Mouse (Mus musculus): ENCODE measurements around the gene Gm4707. TPM values are rescaled to one million over a fixed set of nuclear protein-coding genes. Genes with fewer than 3 reads are reported as not detected.

The Gm4707 gene
- polyA plus RNA-seq (2016; fragmentation: Nextera tagmentation; extraction: Ambion mirVana), result 5.3 and 6.3 TPM in 2 replicates

DNA sequence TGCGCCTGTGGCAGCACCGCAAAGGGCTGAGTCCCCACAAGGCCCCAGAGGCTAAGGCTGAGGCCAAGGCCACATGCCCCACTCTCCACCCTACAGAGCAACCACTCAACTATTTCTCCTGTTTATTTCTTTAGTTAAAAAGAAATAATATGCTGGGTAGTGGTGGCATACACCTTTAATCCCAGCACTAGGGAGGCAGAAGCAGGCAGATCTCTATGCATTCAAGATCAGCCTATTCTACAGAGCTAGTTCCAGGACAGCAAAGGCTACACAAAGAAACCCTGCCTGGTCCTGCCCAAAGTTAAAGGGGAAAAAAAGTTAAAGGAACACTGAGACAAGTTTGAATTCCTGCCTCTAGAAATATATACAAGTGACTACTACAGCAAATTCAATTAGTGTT lies at the start of gene Gm4707:
TSS of gene Gm4707 (minus strand) at position 101 of the 400 bp plus-strand sequence.
- H3K4me3 ChIP-seq (replicated peaks), result no peak within 1 kb of the TSS
- 97% methylated on average over 2 of the region's 2 CpGs for WGBS
- no peak within 1 kb of the TSS for H3K9ac ChIP-seq
- H3K9me3 ChIP-seq, result no peaks in the 10 kb centered on the region
- ATAC-seq (ENCODE audit: low FRiP score), result no peak
- H3K36me3 ChIP-seq (replicated peaks), result peaks cover 57% of the 10 kb centered on the region
- no peaks in the 10 kb centered on the region for H3K4me1 ChIP-seq
- no peaks in the 10 kb centered on the region for H3K27me3 ChIP-seq
- no peak within 1 kb of the TSS for H3K4me2 ChIP-seq
- no peak within 1 kb of the TSS for H3K27ac ChIP-seq

DNA sequence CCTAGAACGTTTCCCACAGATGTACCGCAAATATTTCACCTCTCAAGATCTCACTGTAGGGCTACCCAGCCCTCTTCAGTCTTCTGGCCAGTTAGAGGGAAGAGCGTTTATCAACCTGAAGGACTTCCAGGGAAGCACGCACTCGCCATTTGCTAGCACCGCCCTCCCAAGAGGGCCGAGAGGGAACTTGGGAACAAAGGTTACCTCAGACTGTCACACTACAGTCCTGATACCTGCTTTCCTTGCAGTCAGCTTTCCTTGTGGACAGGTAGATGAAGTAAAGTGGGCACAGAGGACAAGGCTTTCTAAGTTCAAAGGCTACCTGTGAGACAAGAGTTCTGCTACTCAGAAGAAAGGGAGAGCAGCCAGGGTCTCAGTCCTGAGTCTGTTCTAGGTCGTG lies 47.1 kb upstream of the Gm4707 start:
- H3K9me3 ChIP-seq, result no peaks in the 10 kb centered on the region
- H3K36me3 ChIP-seq (replicated peaks), result peaks cover 85% of the 10 kb centered on the region
- H3K4me3 ChIP-seq (replicated peaks), result no peak overlapping the region
- H3K4me2 ChIP-seq, result no peak overlapping the region
- no peak for ATAC-seq (ENCODE audit: low FRiP score)
- H3K9ac ChIP-seq, result no peak overlapping the region
- 93% methylated on average over 8 of the region's 8 CpGs for WGBS
- no peaks in the 10 kb centered on the region for H3K27me3 ChIP-seq
- no peak overlapping the region for H3K27ac ChIP-seq
- no peaks in the 10 kb centered on the region for H3K4me1 ChIP-seq

DNA sequence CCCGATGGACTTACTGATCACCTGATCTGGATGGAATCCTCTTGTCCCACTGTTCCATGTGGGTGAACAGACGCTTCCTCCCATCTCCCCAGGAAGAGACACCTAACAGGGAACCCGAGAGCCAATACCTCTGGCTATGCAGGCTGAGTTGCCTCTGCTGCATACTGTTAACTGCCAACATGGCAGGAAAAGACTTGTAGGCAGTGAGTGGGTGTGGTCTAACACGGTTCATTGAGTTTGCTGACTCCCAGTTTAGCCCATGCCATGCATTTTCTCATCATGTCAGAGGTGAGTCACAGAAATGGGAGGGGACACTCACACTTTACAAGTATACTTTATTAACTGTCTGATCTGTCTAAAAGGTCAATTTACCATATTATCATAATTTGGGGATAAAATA lies 36.1 kb upstream of the Gm4707 start:
- 92% methylated on average over 4 of the region's 4 CpGs for WGBS
- peaks cover 64% of the 10 kb centered on the region for H3K36me3 ChIP-seq (replicated peaks)

DNA sequence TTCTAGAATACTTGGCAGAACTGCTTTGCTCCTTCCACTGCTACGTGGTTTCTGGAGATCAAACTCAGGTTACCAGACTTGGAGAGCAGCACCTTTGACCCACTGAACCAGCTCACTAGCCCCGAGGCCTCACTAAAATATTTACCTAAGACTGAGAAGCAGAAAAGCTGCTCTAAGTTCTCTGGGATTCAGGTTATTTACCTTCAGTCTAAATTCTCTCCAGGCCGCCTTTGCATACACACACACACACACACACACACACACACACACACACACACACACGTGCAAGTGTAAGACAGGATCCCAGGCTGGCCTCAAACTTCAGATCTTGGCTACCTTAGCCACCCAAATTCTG lies 31.6 kb upstream of the Gm4707 start:
- Histone ChIP-seq H3K36me3 (replicated peaks) (peaks cover 21% of the 10 kb centered on the region), H3K4me1 (no peaks in the 10 kb centered on the region), H3K9ac (no peak overlapping the region), H3K9me3 (no peaks in the 10 kb centered on the region), H3K4me3 (replicated peaks) (no peak overlapping the region), H3K4me2 (no peak overlapping the region), H3K27me3 (no peaks in the 10 kb centered on the region), H3K27ac (no peak overlapping the region)
- ATAC-seq (ENCODE audit: low FRiP score), result no peak
- whole genome bisulfite sequencing, result 83% methylated on average over 4 of the region's 4 CpGs

More for the DNA sequence above, 36.1 kb upstream of the Gm4707 start:
- no peak overlapping the region for H3K27ac ChIP-seq
- no peak for ATAC-seq (ENCODE audit: low FRiP score)
- no peaks in the 10 kb centered on the region for H3K9me3 ChIP-seq
- H3K4me1 ChIP-seq, result no peaks in the 10 kb centered on the region
- H3K9ac ChIP-seq, result no peak overlapping the region
- H3K4me3 ChIP-seq (replicated peaks), result no peak overlapping the region
- no peaks in the 10 kb centered on the region for H3K27me3 ChIP-seq
- no peak overlapping the region for H3K4me2 ChIP-seq

- H3K4me3 ChIP-seq (replicated peaks), result no peak overlapping the region
- no peak overlapping the region for H3K4me2 ChIP-seq
- ATAC-seq (ENCODE audit: low FRiP score), result no peak
- no peaks in the 10 kb centered on the region for H3K9me3 ChIP-seq
- peaks cover 16% of the 10 kb centered on the region for H3K36me3 ChIP-seq (replicated peaks)
- WGBS, result 88% methylated on average over 9 of the region's 9 CpGs
- H3K27ac ChIP-seq, result no peak overlapping the region
- no peaks in the 10 kb centered on the region for H3K27me3 ChIP-seq
- no peaks in the 10 kb centered on the region for H3K4me1 ChIP-seq
- no peak overlapping the region for H3K9ac ChIP-seq
Measured at GRCm38 (mm10) chr17:71490666-71491331, 31.1 kb upstream of the Gm4707 start.

DNA sequence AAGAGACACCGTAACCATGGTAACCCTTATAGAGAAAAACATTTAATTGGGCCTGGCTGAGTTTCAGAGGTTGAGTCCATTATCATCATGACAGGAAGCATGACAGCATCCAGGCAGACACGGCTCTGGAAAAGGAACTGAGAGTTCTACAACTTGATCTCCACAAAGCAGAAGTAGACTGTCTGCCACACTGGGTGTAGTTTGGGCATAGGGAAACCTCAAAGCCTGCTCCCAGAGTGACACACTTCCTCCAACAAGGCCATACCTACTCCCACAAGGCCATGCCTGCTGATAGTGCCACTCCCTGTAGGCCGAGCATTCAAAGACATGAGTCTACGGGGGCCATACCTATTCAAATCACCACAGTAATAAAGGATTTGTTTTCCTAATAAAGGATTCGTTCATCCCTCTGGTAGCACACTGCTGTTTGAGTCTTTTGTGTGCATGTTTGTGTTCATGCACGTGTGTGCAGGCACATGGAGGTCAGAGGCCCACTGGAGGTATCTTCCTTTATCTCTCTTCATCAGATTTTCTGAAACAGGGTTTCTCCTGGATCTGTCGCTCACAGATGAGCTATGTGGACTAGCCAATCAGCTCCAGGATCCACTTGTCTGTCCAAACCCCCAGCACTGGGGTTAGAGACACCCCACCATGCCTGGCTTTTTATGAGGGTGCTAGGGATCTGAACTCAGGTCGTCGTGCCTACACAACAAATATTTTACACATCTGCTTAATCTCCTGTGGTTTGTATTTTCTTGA lies 30.2 kb upstream of the Gm4707 start:
- Histone ChIP-seq H3K27ac (no peak overlapping the region), H3K9me3 (no peaks in the 10 kb centered on the region), H3K27me3 (no peaks in the 10 kb centered on the region), H3K4me2 (no peak overlapping the region), H3K9ac (no peak overlapping the region), H3K4me1 (no peaks in the 10 kb centered on the region), H3K36me3 (replicated peaks) (peaks cover 6% of the 10 kb centered on the region), H3K4me3 (replicated peaks) (no peak overlapping the region)
- no peak for ATAC-seq (ENCODE audit: low FRiP score)
- WGBS, result 78% methylated on average over 9 of the region's 9 CpGs

- H3K4me2 ChIP-seq, result no peak overlapping the region
- 56% methylated on average over 8 of the region's 8 CpGs for WGBS
- no peak for ATAC-seq (ENCODE audit: low FRiP score)
Measured at GRCm38 (mm10) chr17:71486231-71486851, 26.6 kb upstream of the Gm4707 start.

DNA sequence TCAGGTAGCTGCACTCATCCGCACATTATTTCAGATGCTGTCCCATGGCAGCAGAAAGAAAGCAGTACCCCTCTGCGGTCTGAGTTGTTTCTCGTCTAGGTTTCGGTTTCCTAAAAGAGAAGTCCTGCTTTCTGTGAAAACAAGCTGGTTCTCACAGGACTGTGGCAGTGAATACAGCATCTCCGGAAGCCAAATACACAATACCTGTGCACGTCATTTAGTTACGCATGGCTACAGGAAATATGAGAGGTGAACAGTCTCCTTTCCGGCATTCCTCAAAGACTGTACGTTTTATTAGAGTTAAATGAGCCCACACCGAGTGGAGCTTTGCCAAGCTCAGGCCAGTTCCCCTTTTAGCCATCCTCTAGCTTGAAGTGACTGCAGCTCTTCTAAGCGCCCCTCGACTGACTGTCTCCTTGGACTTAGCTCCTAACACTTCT lies 26.1 kb upstream of the Gm4707 start:
- peak overlapping the region; percentile 21; the same call in 1 of the 2 replicates for H3K9ac ChIP-seq
- H3K4me2 ChIP-seq, result no peak overlapping the region
- ATAC-seq (ENCODE audit: low FRiP score), result no peak
- peak overlapping the region; percentile 50; the same call in 1 of the 2 replicates for H3K27ac ChIP-seq
- H3K4me3 ChIP-seq (replicated peaks), result no peak overlapping the region
- 69% methylated on average over 12 of the region's 12 CpGs for WGBS
- no peaks in the 10 kb centered on the region for H3K36me3 ChIP-seq (replicated peaks)
- H3K27me3 ChIP-seq, result no peaks in the 10 kb centered on the region; the same call in 1 of the 2 replicates
- H3K4me1 ChIP-seq, result no peaks in the 10 kb centered on the region
- H3K9me3 ChIP-seq, result no peaks in the 10 kb centered on the region

More at GRCm38 (mm10) chr17:71486231-71486851, 26.6 kb upstream of the Gm4707 start:
- Histone ChIP-seq H3K9me3 (no peaks in the 10 kb centered on the region), H3K4me1 (no peaks in the 10 kb centered on the region), H3K36me3 (replicated peaks) (no peaks in the 10 kb centered on the region), H3K4me3 (replicated peaks) (no peak overlapping the region), H3K27ac (peak overlapping the region; percentile 50; the same call in 1 of the 2 replicates), H3K27me3 (no peaks in the 10 kb centered on the region; the same call in 1 of the 2 replicates), H3K9ac (0 out of 2 replicates have a peak overlapping the region, but pooled peaks have one; percentile 21)

DNA sequence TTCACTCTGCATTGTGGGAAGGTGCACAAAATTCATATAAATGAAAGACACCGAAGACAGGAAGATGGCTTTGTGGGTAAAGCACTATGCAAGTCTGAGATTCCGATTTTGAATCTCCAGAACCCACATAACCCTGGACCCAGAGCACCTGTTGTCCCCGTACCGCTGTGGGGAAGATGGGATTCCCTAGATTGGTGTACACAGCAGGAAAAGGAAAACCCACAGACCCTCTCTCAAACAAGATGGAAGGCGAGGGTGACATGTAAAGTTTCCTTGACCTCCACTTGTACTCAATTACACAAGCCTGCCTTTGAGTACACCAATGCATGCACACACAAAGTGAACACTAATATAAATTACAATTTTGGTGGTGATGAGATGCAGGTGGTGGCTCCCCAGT lies 25.0 kb upstream of the Gm4707 start:
- no peaks in the 10 kb centered on the region for H3K4me1 ChIP-seq
- 91% methylated on average over 5 of the region's 5 CpGs for WGBS
- no peak for ATAC-seq (ENCODE audit: low FRiP score)

DNA sequence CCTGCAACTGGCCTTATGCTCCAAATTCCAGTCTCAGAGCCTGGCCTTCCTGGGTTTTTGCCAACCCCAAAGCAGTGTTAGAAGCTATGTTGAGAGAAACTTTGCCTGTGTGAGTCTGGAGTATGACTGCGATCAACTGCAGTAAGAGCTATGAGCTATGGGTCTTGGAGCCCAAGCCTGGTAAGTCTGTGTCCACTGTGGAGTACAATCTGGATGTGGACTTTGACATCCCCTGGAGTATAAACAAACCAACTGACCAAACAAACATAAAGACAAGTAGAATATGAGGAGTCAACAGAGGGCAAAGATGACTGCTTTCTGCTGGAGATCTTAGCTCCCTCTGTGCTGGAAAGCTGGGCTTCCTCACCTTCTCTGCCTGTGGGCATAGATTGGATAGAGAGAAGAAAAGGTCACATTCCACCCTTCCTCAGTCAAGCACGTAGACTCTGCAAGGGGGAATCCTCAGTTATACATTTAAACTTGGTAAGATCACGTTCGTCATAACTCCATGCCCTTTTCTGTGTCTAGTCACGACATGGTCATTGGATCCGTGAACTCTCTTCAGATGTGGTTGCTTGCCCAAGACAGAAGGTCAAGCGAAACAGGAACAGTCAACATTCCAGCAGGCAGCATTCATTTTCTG lies 23.8 kb upstream of the Gm4707 start:
- WGBS, result 92% methylated on average over 7 of the region's 7 CpGs
- no peaks in the 10 kb centered on the region for H3K9me3 ChIP-seq
- no peaks in the 10 kb centered on the region for H3K4me1 ChIP-seq
- no peak for ATAC-seq (ENCODE audit: low FRiP score)
- no peak overlapping the region for H3K9ac ChIP-seq
- H3K4me2 ChIP-seq, result no peak overlapping the region
- no peaks in the 10 kb centered on the region; the same call in 1 of the 2 replicates for H3K27me3 ChIP-seq
- no peak overlapping the region for H3K27ac ChIP-seq
- no peaks in the 10 kb centered on the region for H3K36me3 ChIP-seq (replicated peaks)
- H3K4me3 ChIP-seq (replicated peaks), result no peak overlapping the region

More for the DNA sequence above, 25.0 kb upstream of the Gm4707 start:
- Histone ChIP-seq H3K27ac (no peak overlapping the region), H3K4me2 (no peak overlapping the region), H3K9ac (no peak overlapping the region), H3K27me3 (no peaks in the 10 kb centered on the region; the same call in 1 of the 2 replicates), H3K9me3 (no peaks in the 10 kb centered on the region), H3K36me3 (replicated peaks) (no peaks in the 10 kb centered on the region), H3K4me3 (replicated peaks) (no peak overlapping the region)

GRCm38 (mm10) chr17:71479381-71479901 lies 19.7 kb upstream of the Gm4707 start:
- 78% methylated on average over 5 of the region's 5 CpGs for WGBS
- Histone ChIP-seq H3K27me3 (no peaks in the 10 kb centered on the region; the same call in 1 of the 2 replicates), H3K4me1 (peaks cover under 1% of the 10 kb centered on the region), H3K27ac (no peak overlapping the region), H3K9ac (no peak overlapping the region), H3K36me3 (replicated peaks) (no peaks in the 10 kb centered on the region), H3K4me3 (replicated peaks) (no peak overlapping the region), H3K4me2 (no peak overlapping the region), H3K9me3 (no peaks in the 10 kb centered on the region)
- no peak for ATAC-seq (ENCODE audit: low FRiP score)

- ATAC-seq (ENCODE audit: low FRiP score), result no peak
- Histone ChIP-seq H3K4me2 (no peak overlapping the region), H3K9ac (no peak overlapping the region), H3K9me3 (no peaks in the 10 kb centered on the region), H3K27me3 (no peaks in the 10 kb centered on the region; the same call in 1 of the 2 replicates), H3K4me3 (replicated peaks) (no peak overlapping the region), H3K36me3 (replicated peaks) (no peaks in the 10 kb centered on the region), H3K4me1 (peaks cover 13% of the 10 kb centered on the region), H3K27ac (no peak overlapping the region)
- WGBS, result 96% methylated on average over 8 of the region's 8 CpGs
Measured at GRCm38 (mm10) chr17:71477481-71477880, 17.8 kb upstream of the Gm4707 start.
